In the genomic region with DNA sequence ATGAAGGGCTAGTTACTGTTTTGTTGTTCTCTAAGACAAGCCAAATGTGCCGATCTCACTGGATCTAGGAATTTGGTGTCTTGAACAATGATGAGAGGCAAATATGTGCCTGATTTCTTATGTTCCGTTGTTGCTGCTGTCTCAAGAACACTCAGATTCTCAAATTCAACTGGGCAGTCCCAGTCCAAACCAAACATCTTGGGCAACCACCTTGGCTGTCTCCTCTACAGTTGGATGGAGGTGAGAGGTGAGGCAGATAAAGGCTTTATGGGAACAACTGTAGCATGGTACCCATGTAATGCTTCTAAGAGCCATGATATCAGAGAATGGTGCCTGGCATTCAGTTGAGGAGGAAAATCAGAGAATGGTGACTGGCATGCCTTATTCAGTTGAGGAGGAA, we compare ENCODE assay signal across 29 mouse cellular contexts. TPM values are rescaled to one million over a fixed set of nuclear protein-coding genes. Genes with fewer than 3 reads are reported as not detected.
A peak's percentile ranks its signal among the peaks of the same experiment; 100 is the strongest.
DNase-seq lines count a peak whose midpoint lies in the region; ATAC-seq and TF ChIP-seq lines count a peak whose summit lies in the region.
"Had no signal": no experiment of that assay in that cellular context is flagged by ENCODE, and none has a peak within 500 bp of the region (broad histone marks: within the 10 kb centered on the region; RNA-seq: fewer than 3 reads in every experiment).

No protein-coding gene starts in this region.

- H3K36me3 ChIP-seq in liver, embryonic 14.5 days (replicated peaks; ENCODE audit: control insufficient read depth, insufficient read depth, low read depth), result peaks cover 14% of the 10 kb centered on the region
- peaks cover 17% of the 10 kb centered on the region for H3K36me3 ChIP-seq in liver, postnatal 0 days (replicated peaks; ENCODE audit: insufficient read depth, low read length)
- H3K36me3 ChIP-seq: embryonic facial prominence, embryonic 10.5 days; forebrain, embryonic 12.5 days; forebrain, embryonic 15.5 days; heart, embryonic 12.5 days; heart, embryonic 15.5 days had no signal

- TF ChIP-seq CTCF in bone marrow, adult 2 months (IDR thresholded peaks at IDR 0.05; ENCODE audit: control insufficient read depth, insufficient read depth, low read length), result no peak
- no peak for TF ChIP-seq CTCF in liver, embryonic 14.5 days (IDR thresholded peaks at IDR 0.05; ENCODE audit: low read depth)
- TF ChIP-seq CTCF in liver, postnatal 0 days (IDR thresholded peaks at IDR 0.05; ENCODE audit: low read depth), result no peak

- peak; percentile 72 for DNase-seq in adipocyte (ENCODE audit: low spot score)
- no peak for DNase-seq in liver, embryonic 14.5 days (ENCODE audit: low read depth in 3 of 3, low spot score in 3 of 3)
- no peak for DNase-seq in liver, postnatal 0 days
- DNase-seq in spleen, postnatal 4 days (ENCODE audit: low spot score in 2 of 2), result no peak
- no peak for DNase-seq in cerebellum, adult 18-20 months
- no peak for DNase-seq in lung, postnatal 25 days (ENCODE audit: low spot score)
- DNase-seq: adrenal gland, adult 8-10 months; adrenal gland, postnatal 25 days; cerebellum, adult 11 months; cerebellum, adult 8-10 months; cerebellum, postnatal 10 days; cerebellum, postnatal 36 days; embryo, embryonic 11 days; gastrocnemius, postnatal 10 days; heart, adult 18-20 months; heart, postnatal 10 days; heart, postnatal 36 days had no signal

- no peak overlapping the region for H3K4me3 ChIP-seq in bone marrow, adult 2 months (replicated peaks; ENCODE audit: control insufficient read depth, low read depth, low read length)
- H3K4me3 ChIP-seq in liver, embryonic 14.5 days (ENCODE audit: insufficient read depth in 1 of 2, low read depth in 2 of 2, low read length in 2 of 2), result no peak overlapping the region
- H3K4me3 ChIP-seq in liver, postnatal 0 days (ENCODE audit: low read depth, low read length), result no peak overlapping the region
- H3K4me3 ChIP-seq: embryonic facial prominence, embryonic 10.5 days; embryonic facial prominence, embryonic 13.5 days; erythroblast, embryonic 14.5 days; forebrain, embryonic 12.5 days; forebrain, embryonic 15.5 days; heart, embryonic 12.5 days; heart, embryonic 15.5 days; hindbrain, embryonic 10.5 days; hindbrain, embryonic 13.5 days had no signal

- H3K4me1 ChIP-seq in bone marrow, adult 2 months (ENCODE audit: control insufficient read depth, insufficient read depth, low read length), result peaks cover 16% of the 10 kb centered on the region
- peaks cover 66 to 73% of the 10 kb centered on the region in 2 experiments for H3K4me1 ChIP-seq in liver, embryonic 14.5 days (replicated peaks; ENCODE audit: control insufficient read depth in 2 of 2, insufficient read depth in 2 of 2, low read length in 1 of 2)
- peaks cover 70% of the 10 kb centered on the region for H3K4me1 ChIP-seq in liver, postnatal 0 days (ENCODE audit: insufficient read depth)
- H3K4me1 ChIP-seq: forebrain, embryonic 15.5 days had no signal

- H3K4me2 ChIP-seq in liver, embryonic 14.5 days (ENCODE audit: low read depth), result no peak overlapping the region
- H3K4me2 ChIP-seq in liver, postnatal 0 days (ENCODE audit: low read depth, low read length), result no peak overlapping the region
- H3K4me2 ChIP-seq: embryonic facial prominence, embryonic 13.5 days; forebrain, embryonic 12.5 days; forebrain, embryonic 15.5 days; heart, embryonic 12.5 days; heart, embryonic 15.5 days; hindbrain, embryonic 13.5 days had no signal

- 83% methylated on average over 2 of the region's 2 CpGs for WGBS in bone marrow, adult 2 months
- WGBS in liver, embryonic 14.5 days (ENCODE audit: insufficient replicate concordance), result 80% methylated on average over 2 of the region's 2 CpGs
- 94% methylated on average over 2 of the region's 2 CpGs for WGBS in liver, postnatal 0 days (ENCODE audit: insufficient replicate concordance)

- no peaks in the 10 kb centered on the region for H3K9me3 ChIP-seq in liver, embryonic 14.5 days (ENCODE audit: control insufficient read depth, low read length)
- no peaks in the 10 kb centered on the region for H3K9me3 ChIP-seq in liver, postnatal 0 days (ENCODE audit: low read length)
- H3K9me3 ChIP-seq: embryonic facial prominence, embryonic 10.5 days; embryonic facial prominence, embryonic 13.5 days; forebrain, embryonic 12.5 days; forebrain, embryonic 15.5 days; heart, embryonic 12.5 days; heart, embryonic 15.5 days; hindbrain, embryonic 10.5 days; hindbrain, embryonic 13.5 days had no signal

- no peak for TF ChIP-seq POLR2A in bone marrow, adult 2 months (IDR thresholded peaks at IDR 0.05; ENCODE audit: borderline replicate concordance, control insufficient read depth, low read depth, low read length)

- ATAC-seq in liver, embryonic 14.5 days (ENCODE audit: insufficient read depth), result no peak
- ATAC-seq in liver, postnatal 0 days, result no peak
- ATAC-seq: CD4-positive, CD25-positive, alpha-beta regulatory T cell, adult 4 months; forebrain, embryonic 15.5 days; hindbrain, embryonic 16.5 days had no signal

- no peaks in the 10 kb centered on the region for H3K27me3 ChIP-seq in liver, embryonic 14.5 days (ENCODE audit: control insufficient read depth, insufficient read depth, low read length)
- no peaks in the 10 kb centered on the region for H3K27me3 ChIP-seq in liver, postnatal 0 days (ENCODE audit: insufficient read depth, low read length)
- H3K27me3 ChIP-seq: embryonic facial prominence, embryonic 13.5 days; forebrain, embryonic 12.5 days; forebrain, embryonic 15.5 days; heart, embryonic 12.5 days; heart, embryonic 15.5 days; hindbrain, embryonic 13.5 days had no signal

- no peak for TF ChIP-seq EP300 in liver, embryonic 14.5 days (IDR thresholded peaks at IDR 0.05; ENCODE audit: low read depth)
- TF ChIP-seq EP300 in liver, postnatal 0 days (IDR thresholded peaks at IDR 0.05; ENCODE audit: low read depth), result no peak

- no peak overlapping the region for H3K9ac ChIP-seq in liver, embryonic 14.5 days (replicated peaks)
- no peak overlapping the region for H3K9ac ChIP-seq in liver, postnatal 0 days (replicated peaks)
- H3K9ac ChIP-seq: embryonic facial prominence, embryonic 13.5 days; forebrain, embryonic 12.5 days; forebrain, embryonic 15.5 days; heart, embryonic 12.5 days; heart, embryonic 15.5 days; hindbrain, embryonic 13.5 days had no signal

- H3K27ac ChIP-seq in bone marrow, adult 2 months (ENCODE audit: control insufficient read depth, insufficient read depth, low read depth, low read length, poor library complexity), result peak overlapping the region; percentile 24; the same call in 1 of the 2 replicates
- peak overlapping the region; percentile 100 for H3K27ac ChIP-seq in liver, embryonic 14.5 days
- peak overlapping the region; percentile 93 for H3K27ac ChIP-seq in liver, postnatal 0 days (ENCODE audit: low read depth)
- H3K27ac ChIP-seq: embryonic facial prominence, embryonic 10.5 days; embryonic facial prominence, embryonic 13.5 days; forebrain, embryonic 12.5 days; forebrain, embryonic 15.5 days; heart, embryonic 15.5 days; hindbrain, embryonic 13.5 days had no signal

RNA-seq across cellular contexts. Expression of a gene that starts 17.4 kb away (rescaled TPM):
- 12.5 and 26.2 TPM in 2 replicates for polyA plus RNA-seq in bone marrow, adult 2 months (2011; ENCODE audit: insufficient read depth, insufficient read length, low replicate concordance, missing spikeins)
- 9.8 and 10.1 TPM in 2 replicates for polyA plus RNA-seq in liver, embryonic 14.5 days (2012; rRNA removed)
- 6.5 and 9.5 TPM in 2 replicates for polyA plus RNA-seq in liver, embryonic 14.5 days (2014; fragmentation: Nextera tagmentation; extraction: Ambion mirVana)
- 5.1 and 6.2 TPM in 2 replicates for polyA plus RNA-seq in liver, postnatal 0 days (2015; fragmentation: Nextera tagmentation; extraction: Ambion mirVana)

Comparison
In these comparisons a context has a peak if more than half of its experiments do, and no peak if none do; other contexts are left out.
1. H3K27ac ChIP-seq: peak in every context shown above with its lines; median percentile 100 in liver, embryonic 14.5 days; 93 in liver, postnatal 0 days; 24 in bone marrow, adult 2 months.